Mouse (Mus musculus) gastrocnemius, postnatal 14 days (tissue): ENCODE data around the gene Olfr110. TPM values are rescaled to one million over a fixed set of nuclear protein-coding genes. Genes with fewer than 3 reads are reported as not detected.
"Not testable (repeated sequence)": the region's sequence is repeated elsewhere in the genome, so short reads cannot be mapped to it uniquely, and the experiment has no call there.

Experiments
- DNase-seq: peaks from one replicate; pipeline ENCODE4 v3.0.0; 2021; ENCODE audit warnings: mixed read lengths
- intact Hi-C: fragments of 180-260 bp; cut with DNase I; formaldehyde crosslinking; loops from one replicate; pipeline ENCODE4 v1.15.1; 2025; ENCODE audit warnings: low total_unique reads
- long read RNA-seq, 2 experiments: library from polyadenylated mRNA; stranded (forward); transcript quantifications; one replicate each; pipeline ENCODE4 v2.0.0; 2021
- total RNA-seq, 2 experiments: library from RNA; stranded (reverse); gene quantifications; 2 replicates each; pipeline ENCODE4 v1.2.3; 2021

Gene Olfr110
- not detected for total RNA-seq
- long read RNA-seq, experiment 1: 0 reads
- long read RNA-seq, experiment 2: 0 reads

GRCm38 (mm10) chr17:37491930-37492518, at the start of gene Olfr110:
Olfr110 (plus strand) TSS chr17:37492468.
- intact Hi-C loops: no loop called here
- DNase-seq: no peak

GRCm38 (mm10) chr17:37445180-37445579, 47.1 kb upstream of the Olfr110 start, which contains the start of gene Olfr108:
Olfr108 (plus strand) TSS chr17:37445480.
- intact Hi-C loops: no loop called here
- no peak for DNase-seq

- no peak for DNase-seq
- intact Hi-C loops: no loop called here
Observed at GRCm38 (mm10) chr17:37458616-37459015, 33.7 kb upstream of the Olfr110 start, which contains the start of gene Olfr109. Olfr109 (plus strand) TSS chr17:37458916.

GRCm38 (mm10) chr17:37483452-37483851, 8.8 kb upstream of the Olfr110 start, which contains the start of gene H2-M2:
H2-M2 (minus strand) TSS chr17:37483552.
- intact Hi-C loops: no loop called here
- no peak for DNase-seq

DNA sequence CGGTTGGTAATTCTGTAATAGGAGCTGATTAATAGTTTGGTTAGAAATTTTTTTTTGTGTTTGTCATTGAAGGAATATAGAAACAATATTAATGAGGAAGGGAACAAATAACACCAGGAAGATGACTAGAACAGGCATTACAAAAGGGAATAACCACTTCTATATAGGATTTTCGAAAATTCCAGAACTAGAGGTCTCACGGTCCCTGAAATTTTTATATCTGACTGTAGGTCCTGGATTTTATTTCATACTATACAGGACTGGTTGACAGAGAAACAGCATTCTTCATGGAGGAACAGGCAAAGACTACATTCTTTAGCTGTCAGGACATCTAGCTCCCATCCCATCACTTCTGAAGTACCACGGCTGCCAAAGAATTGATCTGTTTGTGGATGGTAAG, 15.5 kb downstream of the Olfr110 start, which contains the start of gene Olfr111:
Olfr111 (plus strand) TSS at position 301 of the 400 bp plus-strand sequence.
- no peak for DNase-seq
- intact Hi-C loops: no loop called here

DNA sequence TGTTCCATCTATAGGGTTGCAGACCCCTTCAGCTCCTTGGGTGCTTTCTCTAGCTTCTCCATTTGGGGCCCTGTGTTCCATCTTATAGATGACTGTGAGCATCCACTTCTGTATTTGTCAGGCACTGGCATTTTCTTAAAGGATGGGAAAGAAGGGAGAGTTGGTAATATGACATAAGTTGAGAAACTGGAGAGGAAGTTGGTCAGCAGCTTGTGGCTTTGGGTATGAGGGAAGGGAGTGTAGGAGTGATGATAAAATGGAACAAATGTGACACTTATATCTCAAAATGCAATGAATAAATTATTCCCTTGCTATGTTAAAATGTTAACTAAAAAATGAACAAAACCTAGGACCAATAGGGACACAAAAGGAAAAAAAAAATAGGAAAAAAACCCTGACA, 32.3 kb downstream of the Olfr110 start:
- intact Hi-C loops, DNase-seq: not testable (repeated sequence)

DNA sequence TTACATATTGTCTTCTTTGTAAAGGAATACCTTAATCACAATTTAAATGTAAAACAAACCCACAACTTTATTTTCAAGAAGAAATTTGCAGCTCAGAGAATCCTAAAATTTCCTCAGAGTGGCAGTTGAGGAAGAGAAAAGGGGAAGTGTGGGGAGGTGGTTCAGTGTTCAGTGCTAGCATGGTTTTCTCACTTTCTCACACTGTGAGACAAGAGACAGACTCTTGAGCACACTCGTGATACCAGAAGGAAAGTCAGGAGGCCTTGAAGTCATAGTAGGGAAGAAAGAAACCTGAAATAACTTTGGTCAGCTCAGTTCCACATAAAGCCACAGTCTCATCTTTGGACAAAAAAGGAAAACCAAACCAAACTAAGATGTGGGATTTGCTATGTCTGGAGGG, 33.2 kb downstream of the Olfr110 start:
- DNase-seq, intact Hi-C loops: not testable (repeated sequence)

GRCm38 (mm10) chr17:37535173-37535572, 42.9 kb downstream of the Olfr110 start:
- intact Hi-C loops: no loop called here
- DNase-seq: no peak

DNA sequence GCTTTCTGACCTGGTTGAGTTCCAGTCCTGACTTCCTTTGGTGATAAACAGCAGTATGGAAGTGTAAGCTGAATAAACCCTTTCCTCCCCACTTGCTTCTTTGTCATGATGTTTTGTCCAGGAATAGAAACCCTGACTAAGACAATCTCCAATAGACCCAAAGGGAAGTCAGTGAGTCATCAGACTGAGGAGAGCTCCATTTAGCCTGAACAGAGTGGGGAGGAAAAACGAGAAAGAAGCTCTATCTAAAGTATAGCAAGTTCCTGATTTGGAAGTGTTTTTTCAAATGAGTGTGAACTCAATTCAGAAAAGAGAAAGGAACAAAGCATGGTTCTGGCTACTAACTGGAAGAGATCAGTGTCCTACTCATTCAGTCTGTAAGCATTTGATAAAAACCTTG, 46.1 kb downstream of the Olfr110 start:
- DNase-seq, intact Hi-C loops: not testable (repeated sequence)

DNA sequence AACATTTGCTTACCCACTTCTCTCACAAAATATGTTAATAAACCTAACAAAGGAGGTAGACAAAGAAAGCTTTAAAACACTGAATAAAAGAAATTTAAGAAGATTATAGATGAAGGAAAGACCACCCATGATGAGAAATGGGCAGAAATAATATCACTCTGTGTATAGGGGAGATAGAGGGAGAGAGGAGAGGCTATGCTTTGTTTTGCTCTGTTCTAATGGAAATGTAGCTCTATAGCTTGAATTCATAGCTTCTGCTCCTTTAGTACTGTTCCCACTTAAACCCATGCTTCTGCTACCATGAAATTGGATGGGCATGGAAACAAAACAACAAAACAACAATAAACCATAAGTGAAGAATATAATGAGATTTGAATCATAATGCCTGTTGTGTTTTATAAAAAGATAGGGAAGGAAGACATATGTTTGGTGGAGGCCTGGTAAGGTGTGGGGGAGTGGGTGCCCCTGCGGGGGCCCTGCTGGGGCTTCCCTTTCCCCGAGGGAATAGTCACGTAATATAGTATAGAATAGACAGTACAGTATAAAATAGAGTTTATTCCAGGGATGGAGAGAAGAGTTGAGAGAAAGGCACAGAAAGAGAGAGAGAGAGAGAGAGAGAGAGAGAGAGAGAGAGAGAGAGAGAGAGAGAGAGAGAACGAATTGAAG, 49.3 kb downstream of the Olfr110 start:
- DNase-seq: no peak
- intact Hi-C loops: no loop called here

DNA sequence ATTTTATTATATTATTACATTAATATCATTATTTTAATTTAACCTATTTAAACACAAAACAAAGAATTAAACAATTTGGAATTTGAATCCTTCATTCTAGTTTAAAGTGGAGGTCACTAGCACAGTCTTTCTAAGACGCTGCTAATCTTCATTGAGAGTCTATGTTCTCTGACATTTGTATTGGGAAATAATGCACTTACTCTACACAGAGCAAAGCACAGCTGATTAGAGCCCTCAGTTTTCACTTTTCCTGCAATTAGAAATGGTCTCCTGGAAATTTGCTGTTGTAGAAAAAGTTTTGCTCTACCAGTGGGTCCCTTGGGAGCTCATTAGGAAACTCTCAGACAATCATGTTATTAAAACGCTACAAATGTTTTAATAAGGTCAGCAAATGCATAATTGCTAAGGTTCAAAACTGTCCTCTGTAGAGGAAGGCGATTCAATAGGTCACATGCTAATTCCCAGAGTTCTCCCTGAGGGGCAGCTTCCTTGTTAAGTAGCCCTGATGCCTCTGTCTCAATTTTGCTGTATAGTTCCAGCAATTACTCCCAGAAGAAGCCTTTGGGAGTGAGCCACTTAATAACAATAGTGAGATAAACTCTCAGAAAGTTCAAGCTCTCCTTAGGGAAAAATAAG, 51.6 kb downstream of the Olfr110 start:
- DNase-seq: no peak
- intact Hi-C loops: no loop called here

Other genes starting within 250 kb of the Olfr110 start
- not detected for gene Olfr98, start 228.7 kb upstream of the Olfr110 start, total RNA-seq
- 1 to 10 TPM; 1.3 to 1.6 TPM for gene H2-M3, start 222.2 kb upstream of the Olfr110 start, total RNA-seq
- not detected for gene Olfr99, start 209.0 kb upstream of the Olfr110 start, total RNA-seq
- not detected for gene Olfr101, start 188.2 kb upstream of the Olfr110 start, total RNA-seq
- gene Olfr102, start 175.4 kb upstream of the Olfr110 start, total RNA-seq: not detected
- gene Olfr103, start 152.8 kb upstream of the Olfr110 start, total RNA-seq: not detected
- gene Olfr104-ps, start 132.9 kb upstream of the Olfr110 start, total RNA-seq: not detected
- gene Olfr105-ps, start 113.4 kb upstream of the Olfr110 start, total RNA-seq: not detected
- not detected for gene Olfr106-ps, start 102.1 kb upstream of the Olfr110 start, total RNA-seq
- gene Olfr107, start 93.2 kb upstream of the Olfr110 start, total RNA-seq: not detected
- gene Olfr108, start 47.0 kb upstream of the Olfr110 start, total RNA-seq: not detected
- not detected for gene Olfr109, start 33.6 kb upstream of the Olfr110 start, total RNA-seq
- not detected for gene H2-M2, start 8.9 kb upstream of the Olfr110 start, total RNA-seq
- not detected for gene Olfr111, start 15.6 kb downstream of the Olfr110 start, total RNA-seq
- gene Olfr112, start 77.0 kb downstream of the Olfr110 start, total RNA-seq: not detected
- not detected for gene Olfr113, start 85.2 kb downstream of the Olfr110 start, total RNA-seq
- not detected for gene Olfr114, start 100.3 kb downstream of the Olfr110 start, total RNA-seq
- gene Olfr115, start 134.6 kb downstream of the Olfr110 start, total RNA-seq: not detected
- not detected for gene Olfr116, start 134.7 kb downstream of the Olfr110 start, total RNA-seq
- gene Olfr117, start 171.3 kb downstream of the Olfr110 start, total RNA-seq: not detected
- gene Olfr118, start 174.5 kb downstream of the Olfr110 start, total RNA-seq: not detected
- gene Olfr119, start 204.1 kb downstream of the Olfr110 start, total RNA-seq: not detected
- gene Olfr120, start 229.3 kb downstream of the Olfr110 start, total RNA-seq: not detected